ENCODE assay signal across 10 mouse cellular contexts in genomic region chr15:101336474-101337174, GRCm38 (mm10). TPM values are rescaled to one million over a fixed set of nuclear protein-coding genes. Genes with fewer than 3 reads are reported as not detected.
DNase-seq lines count a peak whose midpoint lies in the region; ATAC-seq and TF ChIP-seq lines count a peak whose summit lies in the region.
"Had no signal": no experiment of that assay in that cellular context is flagged by ENCODE, and none has a peak within 500 bp of the region (broad histone marks: within the 10 kb centered on the region; RNA-seq: fewer than 3 reads in every experiment).

No protein-coding gene starts in this region.

- no peak for TF ChIP-seq CTCF in lung, embryonic 14.5 days (IDR thresholded peaks at IDR 0.05; ENCODE audit: low read depth)

- H3K27me3 ChIP-seq in kidney, embryonic 14.5 days (ENCODE audit: control insufficient read depth, insufficient read depth, low read length) = no peaks in the 10 kb centered on the region
- H3K27me3 ChIP-seq in lung, embryonic 14.5 days (ENCODE audit: insufficient read depth, low read length) = no peaks in the 10 kb centered on the region

- no peaks in the 10 kb centered on the region for H3K36me3 ChIP-seq in kidney, embryonic 14.5 days (ENCODE audit: control insufficient read depth, insufficient read depth, low read length)
- no peaks in the 10 kb centered on the region for H3K36me3 ChIP-seq in lung, embryonic 14.5 days (ENCODE audit: insufficient read depth)
- H3K36me3 ChIP-seq: neural tube, embryonic 12.5 days had no signal

- H3K9me3 ChIP-seq in kidney, embryonic 14.5 days (ENCODE audit: control insufficient read depth, low read length) = no peaks in the 10 kb centered on the region
- no peaks in the 10 kb centered on the region for H3K9me3 ChIP-seq in lung, embryonic 14.5 days (ENCODE audit: low read depth, low read length)
- H3K9me3 ChIP-seq: neural tube, embryonic 12.5 days had no signal

- peak; percentile 32 for DNase-seq in kidney, adult 9 months
- no peak for DNase-seq in kidney, adult 11 months
- DNase-seq in lung, embryonic 14.5 days = peak; percentile 50
- no peak for DNase-seq in right cerebral cortex, postnatal 25 days
- no peak for DNase-seq in spleen, adult 18-20 months
- DNase-seq in right cerebral cortex, postnatal 36 days (ENCODE audit: low spot score in 2 of 2) = no peak
- no peak for DNase-seq in adrenal gland, postnatal 4 days (ENCODE audit: low spot score in 2 of 2)

- no peak overlapping the region for H3K4me3 ChIP-seq in kidney, embryonic 14.5 days (ENCODE audit: low read length)
- H3K4me3 ChIP-seq in lung, embryonic 14.5 days (ENCODE audit: low read depth, low read length) = no peak overlapping the region
- H3K4me3 ChIP-seq: neural tube, embryonic 12.5 days had no signal

- H3K27ac ChIP-seq in kidney, embryonic 14.5 days (ENCODE audit: low read depth, low read length) = peak overlapping the region; percentile 47; the same call in 1 of the 2 replicates
- peak overlapping the region; percentile 82 for H3K27ac ChIP-seq in lung, embryonic 14.5 days (ENCODE audit: low read depth)
- H3K27ac ChIP-seq: neural tube, embryonic 12.5 days had no signal

- 0 out of 2 replicates have a peak overlapping the region, but pooled peaks have one; percentile 18 for H3K9ac ChIP-seq in kidney, embryonic 14.5 days (ENCODE audit: low read depth, low read length)
- H3K9ac ChIP-seq in lung, embryonic 14.5 days = 0 out of 2 replicates have a peak overlapping the region, but pooled peaks have one; percentile 9
- H3K9ac ChIP-seq: neural tube, embryonic 12.5 days had no signal

- no peak for ATAC-seq in kidney, embryonic 14.5 days (ENCODE audit: low FRiP score, low TSS enrichment)
- ATAC-seq in lung, embryonic 14.5 days (ENCODE audit: insufficient read depth) = peak; percentile 44; the same call in 1 of the 2 replicates

- 57% methylated on average over 21 of the region's 24 CpGs for WGBS in kidney, embryonic 14.5 days
- 34% methylated on average over 24 of the region's 24 CpGs for WGBS in lung, embryonic 14.5 days

- no peak overlapping the region for H3K4me2 ChIP-seq in kidney, embryonic 14.5 days (replicated peaks; ENCODE audit: low read depth, low read length)
- H3K4me2 ChIP-seq in lung, embryonic 14.5 days = peak overlapping the region; percentile 31; the same call in 1 of the 2 replicates
- H3K4me2 ChIP-seq: neural tube, embryonic 12.5 days had no signal

- no peaks in the 10 kb centered on the region for H3K4me1 ChIP-seq in kidney, embryonic 14.5 days (ENCODE audit: control insufficient read depth, insufficient read depth, low read length)
- H3K4me1 ChIP-seq in lung, embryonic 14.5 days (ENCODE audit: insufficient read depth) = no peaks in the 10 kb centered on the region
- H3K4me1 ChIP-seq: neural tube, embryonic 12.5 days had no signal

RNA-seq across cellular contexts. Expression of gene Krt80, which starts 33.3 kb away (rescaled TPM):
- polyA plus RNA-seq in kidney, embryonic 14.5 days (2014; fragmentation: Nextera tagmentation; extraction: Ambion mirVana) = 2.4 and 3.6 TPM in 2 replicates
- polyA plus RNA-seq in lung, embryonic 14.5 days (2014; fragmentation: Nextera tagmentation; extraction: Ambion mirVana) = 1.5 and 2.2 TPM in 2 replicates
- total RNA-seq in adrenal gland, postnatal 4 days (2021) = 1 to 10 TPM in 1 of 2 experiments, under 1 TPM in 1; 0.45 to 1.1 TPM
- polyA plus RNA-seq: embryonic facial prominence, embryonic 11.5 days; neural tube, embryonic 12.5 days had no signal

RNA-seq across cellular contexts. Expression of gene 6030408B16Rik, which starts 43.6 kb away (rescaled TPM):
- polyA plus RNA-seq in kidney, embryonic 14.5 days (2014; fragmentation: Nextera tagmentation; extraction: Ambion mirVana) = 25.8 and 28.2 TPM in 2 replicates
- polyA plus RNA-seq in lung, embryonic 14.5 days (2014; fragmentation: Nextera tagmentation; extraction: Ambion mirVana) = 41.0 and 41.4 TPM in 2 replicates
- total RNA-seq in adrenal gland, postnatal 4 days (2021) = 1 to 10 TPM; 2.6 to 3.4 TPM

RNA-seq across cellular contexts. Expression of gene Atg101, which starts 52.6 kb away (rescaled TPM):
- polyA plus RNA-seq in kidney, embryonic 14.5 days (2014; fragmentation: Nextera tagmentation; extraction: Ambion mirVana) = 71.8 and 76.5 TPM in 2 replicates
- 59.1 and 64.7 TPM in 2 replicates for polyA plus RNA-seq in lung, embryonic 14.5 days (2014; fragmentation: Nextera tagmentation; extraction: Ambion mirVana)
- total RNA-seq in adrenal gland, postnatal 4 days (2021) = 10 to 100 TPM; 37.8 to 38.9 TPM

Comparison
In these comparisons a context has a peak if more than half of its experiments do, and no peak if none do; other contexts are left out.
1. DNase-seq: peak in kidney, adult 9 months (single experiment) and lung, embryonic 14.5 days (single experiment); none in kidney, adult 11 months (single experiment), right cerebral cortex, postnatal 25 days (single experiment), spleen, adult 18-20 months (0 of 2), right cerebral cortex, postnatal 36 days (0 of 2) and adrenal gland, postnatal 4 days (0 of 2).